Mouse (Mus musculus) kidney, postnatal 36 days (tissue): ENCODE results near the gene Scamp2.

ENCODE experiments used
- DNase-seq, 2 experiments: peaks; one replicate each; pipeline ENCODE4 v3.0.0; 2021 to 2022; ENCODE audit warnings: mixed read lengths in 2 of 2

The Scamp2 gene

DNA sequence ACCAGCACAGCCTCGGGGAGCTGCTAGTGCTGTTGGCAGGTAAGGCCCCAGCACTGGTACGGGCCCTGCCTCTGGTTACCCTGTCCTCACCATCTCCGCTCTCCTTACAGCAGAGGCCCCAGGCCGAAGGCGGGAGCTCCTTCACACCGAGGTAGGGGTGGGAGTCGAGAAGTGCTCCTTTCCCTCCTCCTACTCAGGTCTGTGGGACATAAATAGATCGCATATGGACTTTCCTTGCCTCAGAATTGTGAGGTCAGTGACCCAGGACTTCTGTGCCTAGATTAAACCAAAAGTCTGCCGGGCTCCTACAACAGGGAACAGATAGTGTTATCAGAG, 33.4 kb downstream of the Scamp2 start:
- DNase-seq, result no peak

GRCm38 (mm10) chr9:57597265-57597664, 36.5 kb downstream of the Scamp2 start:
- DNase-seq, result no peak

DNA sequence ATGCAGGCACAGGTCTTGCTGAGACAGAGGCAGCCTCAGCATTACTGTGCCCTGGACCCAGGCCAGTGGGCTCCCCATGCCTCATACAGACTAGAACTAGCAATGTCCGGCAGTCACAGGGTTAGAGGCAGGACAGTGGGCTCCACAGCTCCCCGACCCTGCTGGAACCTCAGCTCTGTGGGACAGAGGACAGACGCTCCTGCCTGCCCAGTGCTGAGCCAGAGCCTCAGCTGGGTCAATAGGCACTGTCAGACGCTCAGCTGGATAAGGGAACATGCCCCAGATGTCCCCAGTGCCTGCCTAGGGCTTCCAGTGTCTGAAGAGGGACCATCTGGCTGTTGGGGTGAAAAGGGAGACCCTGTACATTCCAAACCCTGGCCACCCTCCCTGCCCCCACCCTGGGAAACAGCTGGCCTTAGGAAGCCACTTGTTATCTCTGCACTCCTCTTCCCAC, 37.2 kb downstream of the Scamp2 start:
- DNase-seq, result peak; percentile 42 to 62

DNA sequence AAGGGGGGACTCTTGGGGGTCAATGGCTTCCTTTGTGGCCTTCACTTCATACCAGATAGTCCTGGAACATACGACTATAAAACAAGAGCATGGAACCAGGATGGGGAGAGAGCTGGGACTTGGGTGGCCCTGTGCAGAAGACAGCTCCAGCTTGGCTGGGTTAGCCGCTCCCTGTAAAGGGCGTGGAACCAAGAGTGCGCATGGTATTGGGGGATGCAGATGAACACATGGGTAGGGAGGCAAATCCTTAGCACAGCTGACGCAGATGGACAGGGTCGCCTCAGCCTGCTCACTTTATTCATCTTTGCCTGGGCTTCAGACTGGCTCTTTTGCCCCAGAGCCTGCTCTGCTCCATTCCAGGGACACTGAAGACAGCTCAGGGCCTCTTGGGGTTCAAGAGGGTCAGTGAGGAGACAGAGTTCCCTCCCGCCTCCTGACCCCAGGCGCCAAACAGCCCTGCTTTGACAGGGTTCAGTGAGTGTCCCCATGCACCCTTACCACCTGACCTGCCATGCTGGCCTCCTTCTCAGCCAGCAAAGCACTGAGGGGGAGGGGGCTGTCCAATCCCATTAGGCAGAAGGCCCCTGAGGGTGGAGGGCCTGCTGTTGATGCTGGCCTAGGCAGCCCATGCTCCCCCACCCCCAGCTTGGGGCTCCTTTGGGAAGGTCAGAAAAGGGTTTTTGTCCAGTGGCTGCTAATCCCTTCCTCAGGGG, 38.3 kb downstream of the Scamp2 start:
- DNase-seq, result peak; percentile 76 to 77

GRCm38 (mm10) chr9:57600620-57601352, 40.0 kb downstream of the Scamp2 start:
- peak; percentile 29 to 63 for DNase-seq

DNA sequence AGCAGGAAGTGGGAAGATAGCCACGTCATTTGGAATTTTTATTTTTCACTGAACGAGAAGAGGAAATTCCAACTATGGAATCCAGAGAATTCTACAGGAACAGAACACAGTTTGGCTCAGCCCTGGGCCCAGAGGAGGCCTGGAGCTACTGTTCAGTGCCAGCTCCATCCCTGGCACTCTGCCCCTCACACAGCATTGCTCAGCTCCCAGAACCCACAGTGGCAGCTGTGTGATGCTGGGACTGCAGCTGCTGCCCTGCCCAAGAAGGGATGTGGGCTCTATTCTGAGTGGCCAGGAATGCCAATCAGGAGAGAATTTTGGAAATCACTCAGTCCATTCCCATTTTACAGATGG, 40.6 kb downstream of the Scamp2 start:
- DNase-seq, result peak; percentile 29 to 57

DNA sequence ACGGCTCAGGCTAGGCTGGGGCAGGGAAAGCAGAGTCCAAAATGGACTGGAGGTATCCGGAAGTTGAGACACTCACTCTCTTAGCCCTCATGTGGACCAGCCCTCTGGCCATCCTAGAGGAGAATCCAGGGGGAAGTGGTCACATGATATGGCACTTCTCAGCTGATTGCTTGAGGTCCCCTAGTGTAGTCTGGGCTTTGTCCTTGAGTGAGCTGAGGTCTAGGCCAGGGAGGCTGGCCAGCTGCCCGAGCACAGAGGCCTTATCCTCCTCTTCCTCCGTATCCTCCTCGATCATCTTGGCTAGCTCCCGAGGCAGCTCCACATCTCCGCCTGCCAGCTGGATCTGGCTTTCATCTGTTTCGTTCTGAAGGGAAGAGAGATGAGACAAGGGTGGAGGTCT, 41.4 kb downstream of the Scamp2 start:
- DNase-seq, result peak in 1 of 2 experiments; percentile 27

GRCm38 (mm10) chr9:57604875-57605274, 44.1 kb downstream of the Scamp2 start:
- DNase-seq, result no peak

DNA sequence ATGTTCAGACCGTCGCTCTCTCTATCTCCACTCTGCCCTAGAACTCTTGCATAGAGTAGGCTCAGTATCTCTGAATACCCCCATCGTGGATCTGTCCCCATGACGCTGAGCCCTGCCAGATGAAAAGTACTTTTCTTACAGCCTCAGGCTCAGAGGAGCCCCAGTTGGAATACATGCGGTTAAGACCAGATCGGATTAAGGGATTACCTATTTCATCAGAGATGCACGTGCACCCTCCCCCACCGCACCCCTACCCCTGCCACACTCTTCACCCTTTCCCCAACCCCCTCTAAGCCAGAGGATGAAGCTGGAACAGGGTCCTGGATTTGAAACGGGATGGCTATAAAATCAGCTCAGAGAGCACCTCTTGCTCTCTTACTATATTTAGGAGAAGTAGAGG, 44.8 kb downstream of the Scamp2 start:
- DNase-seq, result no peak

- peak; percentile 68 to 81 for DNase-seq
Observed at GRCm38 (mm10) chr9:57606139-57606851, 45.6 kb downstream of the Scamp2 start, which contains the start of gene Cplx3. Gene Cplx3, minus strand, starts transcription at chr9:57606281.

DNA sequence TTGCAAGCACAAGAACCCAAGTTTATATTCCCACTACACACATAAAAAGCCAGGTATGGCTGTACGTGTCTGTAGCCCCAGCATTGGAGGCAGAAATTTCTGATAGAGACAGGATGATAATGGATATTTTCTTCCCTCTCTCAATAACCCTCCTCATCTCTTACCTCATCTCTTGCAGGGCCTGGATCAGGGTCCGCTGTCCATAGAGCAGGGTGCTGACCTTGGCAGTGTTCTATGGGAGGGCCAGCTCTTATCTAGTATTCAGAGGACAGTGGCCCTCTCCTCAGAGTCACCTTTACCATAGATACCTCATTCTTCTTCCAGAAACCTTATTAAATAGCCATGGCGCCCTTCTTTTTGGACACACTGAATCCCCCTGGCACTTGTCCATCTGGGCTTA, 49.1 kb downstream of the Scamp2 start:
- no peak for DNase-seq

GRCm38 (mm10) chr9:57610359-57610826, 49.6 kb downstream of the Scamp2 start:
- DNase-seq, result no peak

DNA sequence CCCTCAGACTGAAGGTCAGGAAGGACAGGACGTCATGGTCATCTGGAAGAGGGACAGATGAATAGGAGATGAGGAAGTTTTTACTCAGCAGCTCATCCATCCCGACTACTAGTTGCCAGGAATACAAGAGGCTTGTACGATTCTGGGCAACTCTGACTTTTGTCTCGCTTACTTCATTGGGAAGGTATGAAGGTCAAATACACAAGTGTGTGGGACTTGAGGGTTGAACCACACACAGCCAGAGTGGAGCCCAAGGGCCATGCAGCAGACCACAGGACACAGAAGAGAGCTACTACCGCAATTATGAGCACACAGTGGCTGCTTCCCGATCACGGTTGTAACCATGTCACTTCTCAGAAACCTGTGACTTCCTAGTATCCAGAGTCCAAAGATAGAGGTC, 51.8 kb downstream of the Scamp2 start:
- DNase-seq, result no peak

DNA sequence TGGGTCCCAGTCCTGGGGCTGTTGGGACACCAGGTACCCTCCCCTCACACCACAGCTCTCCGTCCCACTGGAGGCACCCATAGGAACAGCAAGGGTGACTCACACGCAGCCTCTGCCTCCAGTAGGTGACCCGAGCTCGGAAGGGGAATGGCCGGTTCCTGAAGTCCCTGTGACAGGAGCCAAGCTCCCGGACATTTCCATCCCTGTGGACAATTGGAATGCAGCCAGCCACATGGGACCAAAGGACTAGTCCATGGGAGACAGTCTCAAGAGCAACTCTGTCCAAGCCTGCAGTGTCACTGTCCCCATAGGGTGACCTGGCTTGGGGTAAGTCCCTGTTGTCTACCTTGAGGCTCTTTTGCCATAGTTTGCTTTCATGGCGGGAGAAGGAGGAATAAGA, 53.2 kb downstream of the Scamp2 start:
- peak in 1 of 2 experiments; percentile 61 for DNase-seq

DNA sequence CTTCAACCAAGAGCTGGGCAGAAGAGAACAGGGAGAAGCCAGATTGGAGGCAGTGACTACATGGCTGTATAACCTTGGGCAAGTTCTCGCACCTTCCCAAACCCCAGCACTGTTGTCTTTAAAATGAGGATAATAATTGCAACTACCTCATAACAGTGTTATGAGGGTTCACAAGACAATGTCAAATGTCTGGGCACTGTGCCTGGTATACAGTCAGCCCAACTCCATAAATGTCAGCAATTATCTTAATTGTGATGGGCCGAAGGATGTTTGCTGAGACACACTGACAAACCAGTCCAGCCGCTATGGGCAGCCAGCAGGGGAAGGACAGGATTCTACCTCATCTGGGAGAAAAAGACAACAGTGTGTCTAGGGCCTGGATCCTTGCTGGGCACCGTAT, 54.0 kb downstream of the Scamp2 start:
- DNase-seq, result no peak

DNA sequence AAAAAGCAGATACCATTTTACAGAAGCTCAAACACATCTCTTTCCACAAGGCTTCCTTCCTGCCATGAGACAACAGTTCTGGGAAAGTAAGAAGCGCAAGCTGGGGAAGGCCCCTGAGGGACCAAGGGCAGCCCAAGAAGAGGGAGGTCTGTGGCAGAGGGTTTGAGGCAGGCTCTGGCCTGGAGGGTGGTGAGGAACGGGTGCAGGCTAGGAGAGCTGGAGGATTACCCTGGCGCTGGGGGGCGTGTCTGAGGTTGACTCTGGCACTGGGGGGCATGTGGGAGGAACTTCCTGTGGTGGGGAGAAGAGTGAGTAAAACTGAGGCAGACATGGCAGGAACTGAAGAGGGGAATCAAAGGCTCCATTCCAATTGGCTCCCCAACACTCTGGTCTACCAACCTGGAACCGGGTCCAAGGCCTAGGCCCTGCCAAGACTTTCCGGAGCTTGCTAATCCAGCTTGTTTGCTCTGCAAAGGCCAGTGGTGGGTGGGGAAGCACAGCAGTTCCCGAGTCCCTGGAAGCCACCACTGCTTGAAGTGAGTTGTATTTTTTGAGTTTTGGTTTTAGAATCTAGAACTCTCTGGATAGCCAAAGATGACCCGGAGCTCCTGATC, 56.9 kb downstream of the Scamp2 start:
- no peak for DNase-seq

DNA sequence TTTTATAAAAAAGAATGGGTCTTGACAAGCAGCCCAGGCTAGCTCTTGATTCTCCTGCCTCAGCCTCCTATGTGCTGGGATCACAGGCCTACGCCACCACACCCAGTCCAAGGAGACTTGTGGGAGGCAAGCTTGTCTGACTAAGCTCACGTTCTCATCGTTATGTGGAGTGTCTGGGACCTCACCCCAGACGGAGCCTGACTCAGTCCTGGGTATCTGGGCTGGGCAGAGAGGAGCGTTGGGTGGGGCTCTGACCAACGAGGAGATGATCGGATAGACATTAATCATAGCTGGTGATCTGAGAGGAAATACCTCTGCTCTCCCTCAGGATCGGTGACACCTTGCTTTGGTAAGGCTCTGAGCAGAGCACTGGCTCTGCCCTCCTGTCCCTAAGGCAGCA, 58.1 kb downstream of the Scamp2 start:
- no peak for DNase-seq

DNA sequence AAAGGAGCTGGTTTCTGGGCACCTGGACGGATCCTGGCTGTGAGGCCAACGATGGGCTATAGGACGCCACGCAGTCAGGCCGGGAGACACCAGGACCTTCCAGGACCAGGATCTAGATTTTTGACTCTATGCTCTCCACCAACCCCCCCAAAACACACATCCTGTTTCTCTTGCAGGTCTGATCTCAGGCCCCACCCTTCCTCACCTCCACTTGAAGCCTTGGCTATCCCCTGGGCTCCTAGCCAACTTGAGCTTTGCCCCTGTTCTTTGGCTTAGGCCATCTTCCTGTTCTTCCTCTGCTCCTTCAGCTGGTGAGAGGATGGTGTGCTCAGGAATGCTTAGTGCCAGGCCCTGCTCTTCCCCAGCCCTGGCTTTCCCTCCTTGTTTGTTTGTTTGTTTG, 59.9 kb downstream of the Scamp2 start, which contains the start of gene Lman1l:
Lman1l (minus strand) TSS at position 101 of the 400 bp plus-strand sequence.
- DNase-seq, result peak; percentile 26 to 42

- DNase-seq, result no peak
Observed at GRCm38 (mm10) chr9:57624295-57624694, 63.6 kb downstream of the Scamp2 start.

- DNase-seq, result no peak
Observed at GRCm38 (mm10) chr9:57625674-57626500, 65.1 kb downstream of the Scamp2 start.

DNA sequence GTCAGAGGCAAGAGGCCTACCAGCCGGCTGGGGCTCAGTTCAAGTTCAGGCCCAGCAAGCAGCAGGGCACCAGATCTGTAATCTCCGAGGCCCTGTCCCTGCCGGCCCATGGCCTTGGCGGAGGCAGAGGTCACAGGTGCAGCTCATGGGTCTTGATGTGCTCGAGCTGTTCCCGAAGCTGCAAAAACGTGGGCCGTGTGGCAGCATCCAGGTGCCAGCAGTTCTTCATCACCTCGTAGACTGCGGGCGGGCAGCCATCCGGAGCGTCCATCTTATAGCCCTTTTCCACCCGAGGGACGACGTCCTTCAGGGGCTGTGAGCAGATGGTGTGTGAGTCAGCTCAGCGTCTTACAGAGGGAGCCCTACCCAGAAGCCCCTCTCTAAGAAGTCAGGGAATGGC, 66.4 kb downstream of the Scamp2 start:
- no peak for DNase-seq

DNA sequence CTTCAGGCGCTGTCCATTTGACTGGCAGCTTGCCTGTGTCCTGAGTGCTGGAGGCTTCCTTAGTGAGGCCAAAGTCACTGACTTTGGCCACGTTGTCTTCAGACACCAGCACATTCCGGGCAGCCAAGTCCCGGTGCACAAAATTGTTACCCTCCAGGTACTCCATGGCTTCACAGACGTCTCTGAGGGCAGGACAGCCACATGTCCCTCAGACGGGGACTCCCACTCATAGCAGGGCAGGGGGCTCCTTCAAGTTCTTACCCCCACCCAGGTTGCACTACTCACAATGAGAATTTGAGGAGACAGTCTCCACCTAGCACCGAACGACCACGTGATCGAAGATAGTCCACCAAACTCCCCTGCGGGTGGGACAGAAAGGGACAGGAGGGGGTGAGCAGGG, 67.1 kb downstream of the Scamp2 start:
- DNase-seq, result no peak
